Mouse (Mus musculus): ENCODE data around the gene Hoxd3.

Hoxd3 gene

GRCm38 (mm10) chr2:74679596-74679971, 32.1 kb upstream of the Hoxd3 start:
- no peak for DNase-seq

- DNase-seq: no peak
Observed at GRCm38 (mm10) chr2:74679980-74680379, 31.7 kb upstream of the Hoxd3 start.

- DNase-seq: no peak
Observed at GRCm38 (mm10) chr2:74680561-74681398, 30.9 kb upstream of the Hoxd3 start.

- peak in 1 of 2 experiments; percentile 8 for DNase-seq
Observed at GRCm38 (mm10) chr2:74681594-74682531, 29.9 kb upstream of the Hoxd3 start.

GRCm38 (mm10) chr2:74682796-74683195, 28.9 kb upstream of the Hoxd3 start:
- DNase-seq: no peak

- DNase-seq: no peak
Observed at GRCm38 (mm10) chr2:74683471-74683951, 28.2 kb upstream of the Hoxd3 start.

- DNase-seq: no peak
Observed at GRCm38 (mm10) chr2:74684106-74684505, 27.6 kb upstream of the Hoxd3 start.

GRCm38 (mm10) chr2:74685059-74685603, 26.6 kb upstream of the Hoxd3 start:
- DNase-seq: no peak

GRCm38 (mm10) chr2:74686301-74686987, 25.3 kb upstream of the Hoxd3 start:
- DNase-seq: peak; percentile 75 to 77

GRCm38 (mm10) chr2:74686988-74687697, 24.6 kb upstream of the Hoxd3 start:
- DNase-seq: no peak

- DNase-seq: no peak
Observed at GRCm38 (mm10) chr2:74687698-74688555, 23.8 kb upstream of the Hoxd3 start.

GRCm38 (mm10) chr2:74688795-74689573, 22.7 kb upstream of the Hoxd3 start:
- DNase-seq: no peak

GRCm38 (mm10) chr2:74689574-74690337, 22.0 kb upstream of the Hoxd3 start:
- no peak for DNase-seq

- no peak for DNase-seq
Observed at GRCm38 (mm10) chr2:74690338-74690716, 21.4 kb upstream of the Hoxd3 start.

GRCm38 (mm10) chr2:74691022-74691951, 20.4 kb upstream of the Hoxd3 start, which contains the start of gene Hoxd10:
Hoxd10 (plus strand) TSS chr2:74691924.
- DNase-seq: peak; percentile 53 to 59

- no peak for DNase-seq
Observed at GRCm38 (mm10) chr2:74691995-74692807, 19.5 kb upstream of the Hoxd3 start.

GRCm38 (mm10) chr2:74692808-74693431, 18.8 kb upstream of the Hoxd3 start:
- no peak for DNase-seq
